Mouse (Mus musculus): ENCODE measurements around the gene Psmd7. TPM values are rescaled to one million over a fixed set of nuclear protein-coding genes. Genes with fewer than 3 reads are reported as not detected.
A peak's percentile ranks its signal among the peaks of the same experiment; 100 is the strongest.

The Psmd7 gene
- polyA plus RNA-seq, 1 experiment from 2014 or later: 223 TPM

GRCm38 (mm10) chr8:107545621-107546152, 42.6 kb downstream of the Psmd7 start:
- Histone ChIP-seq H3K4me1 (ENCODE audit: control insufficient read depth, insufficient read depth, low read length) (peaks cover 6% of the 10 kb centered on the region), H3K9ac (ENCODE audit: low read length) (no peak overlapping the region), H3K4me2 (ENCODE audit: low read depth, low read length) (no peak overlapping the region), H3K9me3 (replicated peaks; ENCODE audit: control insufficient read depth, low read length) (no peaks in the 10 kb centered on the region), H3K4me3 (replicated peaks; ENCODE audit: low read length) (no peak overlapping the region), H3K27me3 (ENCODE audit: control insufficient read depth, insufficient read depth, low read length) (no peaks in the 10 kb centered on the region), H3K27ac (ENCODE audit: low read length) (no peak overlapping the region), H3K36me3 (ENCODE audit: control insufficient read depth, insufficient read depth, low read length) (peaks cover 3% of the 10 kb centered on the region; the same call in 1 of the 2 replicates)
- ATAC-seq (ENCODE audit: insufficient read depth, low FRiP score): no peak
- WGBS: 93% methylated on average over 11 of the region's 11 CpGs

GRCm38 (mm10) chr8:107544651-107545174, 43.6 kb downstream of the Psmd7 start:
- Histone ChIP-seq H3K4me2 (ENCODE audit: low read depth, low read length) (no peak overlapping the region), H3K4me3 (replicated peaks; ENCODE audit: low read length) (no peak overlapping the region), H3K9ac (ENCODE audit: low read length) (peak overlapping the region; percentile 23; the same call in 1 of the 2 replicates), H3K9me3 (replicated peaks; ENCODE audit: control insufficient read depth, low read length) (no peaks in the 10 kb centered on the region), H3K27me3 (ENCODE audit: control insufficient read depth, insufficient read depth, low read length) (no peaks in the 10 kb centered on the region), H3K4me1 (ENCODE audit: control insufficient read depth, insufficient read depth, low read length) (peaks cover 6% of the 10 kb centered on the region), H3K36me3 (ENCODE audit: control insufficient read depth, insufficient read depth, low read length) (no peaks in the 10 kb centered on the region), H3K27ac (ENCODE audit: low read length) (0 out of 2 replicates have a peak overlapping the region, but pooled peaks have one; percentile 32)
- 45% methylated on average over 10 of the region's 10 CpGs for WGBS
- ATAC-seq (ENCODE audit: insufficient read depth, low FRiP score): peak; percentile 37; the same call in 1 of the 2 replicates

GRCm38 (mm10) chr8:107544211-107544610, 44.1 kb downstream of the Psmd7 start:
- no peak overlapping the region for H3K27ac ChIP-seq (ENCODE audit: low read length)
- H3K4me1 ChIP-seq (ENCODE audit: control insufficient read depth, insufficient read depth, low read length): peaks cover 6% of the 10 kb centered on the region
- ATAC-seq (ENCODE audit: insufficient read depth, low FRiP score): peak; percentile 51; the same call in 1 of the 2 replicates
- 69% methylated on average over 8 of the region's 8 CpGs for WGBS
- H3K9ac ChIP-seq (ENCODE audit: low read length): no peak overlapping the region
- H3K27me3 ChIP-seq (ENCODE audit: control insufficient read depth, insufficient read depth, low read length): no peaks in the 10 kb centered on the region
- H3K4me3 ChIP-seq (replicated peaks; ENCODE audit: low read length): no peak overlapping the region
- H3K4me2 ChIP-seq (ENCODE audit: low read depth, low read length): no peak overlapping the region
- H3K36me3 ChIP-seq (ENCODE audit: control insufficient read depth, insufficient read depth, low read length): no peaks in the 10 kb centered on the region
- no peaks in the 10 kb centered on the region for H3K9me3 ChIP-seq (replicated peaks; ENCODE audit: control insufficient read depth, low read length)

- H3K36me3 ChIP-seq (ENCODE audit: control insufficient read depth, insufficient read depth, low read length): no peaks in the 10 kb centered on the region
- ATAC-seq (ENCODE audit: insufficient read depth, low FRiP score): no peak
- no peak overlapping the region for H3K9ac ChIP-seq (ENCODE audit: low read length)
- no peaks in the 10 kb centered on the region for H3K9me3 ChIP-seq (replicated peaks; ENCODE audit: control insufficient read depth, low read length)
- H3K4me1 ChIP-seq (ENCODE audit: control insufficient read depth, insufficient read depth, low read length): peaks cover 6% of the 10 kb centered on the region
- H3K4me2 ChIP-seq (ENCODE audit: low read depth, low read length): no peak overlapping the region
- no peak overlapping the region for H3K27ac ChIP-seq (ENCODE audit: low read length)
- 87% methylated on average over 10 of the region's 11 CpGs for WGBS
- no peaks in the 10 kb centered on the region for H3K27me3 ChIP-seq (ENCODE audit: control insufficient read depth, insufficient read depth, low read length)
- no peak overlapping the region for H3K4me3 ChIP-seq (replicated peaks; ENCODE audit: low read length)
These were observed 44.5 kb downstream of the Psmd7 start for GRCm38 (mm10) chr8:107543714-107544113.

- WGBS: 83% methylated on average over 3 of the region's 3 CpGs
- Histone ChIP-seq H3K27me3 (ENCODE audit: control insufficient read depth, insufficient read depth, low read length) (no peaks in the 10 kb centered on the region), H3K27ac (ENCODE audit: low read length) (no peak overlapping the region), H3K4me2 (ENCODE audit: low read depth, low read length) (no peak overlapping the region), H3K9ac (ENCODE audit: low read length) (no peak overlapping the region), H3K36me3 (ENCODE audit: control insufficient read depth, insufficient read depth, low read length) (no peaks in the 10 kb centered on the region), H3K9me3 (replicated peaks; ENCODE audit: control insufficient read depth, low read length) (no peaks in the 10 kb centered on the region), H3K4me3 (replicated peaks; ENCODE audit: low read length) (no peak overlapping the region), H3K4me1 (ENCODE audit: control insufficient read depth, insufficient read depth, low read length) (peaks cover 6% of the 10 kb centered on the region)
- ATAC-seq (ENCODE audit: insufficient read depth, low FRiP score): no peak
These were observed 46.1 kb downstream of the Psmd7 start for GRCm38 (mm10) chr8:107542151-107542550.

GRCm38 (mm10) chr8:107541369-107541768, 46.9 kb downstream of the Psmd7 start:
- Histone ChIP-seq H3K9ac (ENCODE audit: low read length) (no peak overlapping the region), H3K27ac (ENCODE audit: low read length) (no peak overlapping the region), H3K27me3 (ENCODE audit: control insufficient read depth, insufficient read depth, low read length) (no peaks in the 10 kb centered on the region), H3K4me3 (replicated peaks; ENCODE audit: low read length) (no peak overlapping the region), H3K4me2 (ENCODE audit: low read depth, low read length) (no peak overlapping the region), H3K9me3 (replicated peaks; ENCODE audit: control insufficient read depth, low read length) (no peaks in the 10 kb centered on the region), H3K4me1 (ENCODE audit: control insufficient read depth, insufficient read depth, low read length) (peaks cover 6% of the 10 kb centered on the region), H3K36me3 (ENCODE audit: control insufficient read depth, insufficient read depth, low read length) (no peaks in the 10 kb centered on the region)
- WGBS: 81% methylated on average over 4 of the region's 4 CpGs
- ATAC-seq (ENCODE audit: insufficient read depth, low FRiP score): no peak

GRCm38 (mm10) chr8:107540623-107541022, 47.6 kb downstream of the Psmd7 start:
- Histone ChIP-seq H3K27ac (ENCODE audit: low read length) (no peak overlapping the region), H3K9me3 (replicated peaks; ENCODE audit: control insufficient read depth, low read length) (no peaks in the 10 kb centered on the region), H3K9ac (ENCODE audit: low read length) (no peak overlapping the region), H3K27me3 (ENCODE audit: control insufficient read depth, insufficient read depth, low read length) (no peaks in the 10 kb centered on the region), H3K4me3 (replicated peaks; ENCODE audit: low read length) (no peak overlapping the region), H3K4me2 (ENCODE audit: low read depth, low read length) (no peak overlapping the region), H3K4me1 (ENCODE audit: control insufficient read depth, insufficient read depth, low read length) (peaks cover 6% of the 10 kb centered on the region), H3K36me3 (ENCODE audit: control insufficient read depth, insufficient read depth, low read length) (no peaks in the 10 kb centered on the region; the same call in 1 of the 2 replicates)
- WGBS: 87% methylated on average over 12 of the region's 12 CpGs
- ATAC-seq (ENCODE audit: insufficient read depth, low FRiP score): no peak

GRCm38 (mm10) chr8:107537472-107537871, 50.8 kb downstream of the Psmd7 start:
- Histone ChIP-seq H3K4me3 (replicated peaks; ENCODE audit: low read length) (no peak overlapping the region), H3K27ac (ENCODE audit: low read length) (no peak overlapping the region), H3K27me3 (ENCODE audit: control insufficient read depth, insufficient read depth, low read length) (no peaks in the 10 kb centered on the region), H3K9ac (ENCODE audit: low read length) (no peak overlapping the region), H3K4me1 (ENCODE audit: control insufficient read depth, insufficient read depth, low read length) (no peaks in the 10 kb centered on the region), H3K9me3 (replicated peaks; ENCODE audit: control insufficient read depth, low read length) (no peaks in the 10 kb centered on the region), H3K4me2 (ENCODE audit: low read depth, low read length) (no peak overlapping the region), H3K36me3 (ENCODE audit: control insufficient read depth, insufficient read depth, low read length) (no peaks in the 10 kb centered on the region; the same call in 1 of the 2 replicates)
- no peak for ATAC-seq (ENCODE audit: insufficient read depth, low FRiP score)
- 66% methylated on average over 4 of the region's 4 CpGs for WGBS
